Mouse (Mus musculus) heart, embryonic 10.5 days (tissue): Measurements from ENCODE around the gene Dtd1. TPM values are rescaled to one million over a fixed set of nuclear protein-coding genes. Genes with fewer than 3 reads are reported as not detected.
"Not testable (repeated sequence)": the region's sequence is repeated elsewhere in the genome, so short reads cannot be mapped to it uniquely, and the experiment has no call there.

ENCODE experiments used
- DNase-seq: peaks from one replicate; pipeline ENCODE4 v3.0.0-alpha.2; 2017; ENCODE audit warnings: low spot score
- H3K27ac ChIP-seq: fragments of 300-500 bp; sonication (generic); 2 replicates; pipeline ENCODE4 v1.5.1; 2016; ENCODE audit warnings: mild to moderate bottlenecking
- H3K27me3 ChIP-seq: fragments of 300-500 bp; sonication (generic); 2 replicates; pipeline ENCODE4 v1.6.1; 2016; ENCODE audit warnings: mild to moderate bottlenecking; ENCODE audit not compliant: poor library complexity, insufficient read depth, severe bottlenecking
- H3K36me3 ChIP-seq: fragments of 300-500 bp; sonication (generic); 2 replicates; pipeline ENCODE4 v1.6.1; 2016; ENCODE audit warnings: mild to moderate bottlenecking, moderate library complexity
- H3K4me1 ChIP-seq: fragments of 300-500 bp; sonication (generic); 2 replicates; pipeline ENCODE4 v1.6.1; 2016; ENCODE audit warnings: mild to moderate bottlenecking
- H3K4me3 ChIP-seq: fragments of 300-500 bp; sonication (generic); 2 replicates; pipeline ENCODE4 v1.5.1; 2016; ENCODE audit warnings: mild to moderate bottlenecking, moderate library complexity
- H3K9me3 ChIP-seq: fragments of 300-500 bp; sonication (generic); 2 replicates; pipeline ENCODE4 v1.6.1; 2016; ENCODE audit warnings: mild to moderate bottlenecking, moderate library complexity
- WGBS: fragments of 180-500 bp; shearing (Covaris S2); methylation state at CpG from one replicate; pipeline ENCODE4 v1.1.7; 2016; 5-methylcytosine and 5-hydroxymethylcytosine counted together
- polyA plus RNA-seq: library from polyadenylated mRNA; unstranded; fragments of >200 nt; fragmentation: Nextera tagmentation; extraction: Ambion mirVana; gene quantifications from 2 replicates; pipeline ENCODE4 v1.2.1, GENCODE M21; 2016

Dtd1 gene
- polyA plus RNA-seq, result 32.2 and 37.1 TPM in 2 replicates

DNA sequence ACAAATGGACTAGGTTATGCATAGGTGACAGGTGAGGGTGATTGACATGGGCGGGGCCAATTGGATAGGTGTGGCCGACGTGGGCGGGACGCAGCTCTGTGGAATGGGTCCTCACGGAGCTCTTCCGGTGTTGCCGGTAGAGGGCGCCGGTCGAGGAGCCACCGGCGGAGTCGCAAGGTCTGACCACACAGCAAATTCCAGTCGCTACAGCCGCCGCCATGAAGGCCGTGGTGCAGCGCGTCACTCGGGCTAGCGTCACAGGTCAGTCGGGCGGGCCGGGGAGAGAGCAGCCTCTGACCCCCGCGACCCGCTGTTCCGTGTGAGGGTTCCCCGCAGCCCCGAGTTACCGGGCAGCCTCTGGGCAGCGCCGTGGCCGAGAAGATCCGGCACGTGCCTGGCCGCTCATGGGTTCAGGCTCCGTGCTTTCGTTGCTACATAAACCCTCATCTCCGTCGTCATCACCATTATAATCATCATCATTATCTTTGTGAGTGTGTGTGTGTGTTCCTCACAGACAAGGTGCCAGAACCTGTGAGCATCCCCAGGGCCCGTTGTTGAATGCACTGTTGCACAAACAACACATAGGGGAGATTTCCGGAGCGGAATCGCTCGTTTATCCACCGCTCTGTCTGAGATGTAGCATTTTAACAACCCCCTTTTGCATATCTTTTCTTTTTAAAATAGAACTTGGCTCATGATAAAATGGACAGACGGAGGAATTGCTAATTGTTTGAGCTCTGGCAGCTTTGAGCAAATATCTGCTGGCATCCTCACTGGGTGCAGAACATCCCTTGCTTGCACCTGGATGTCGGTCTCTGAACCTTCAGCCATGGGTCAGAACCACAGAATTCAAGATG, at the start of gene Dtd1:
TSS of gene Dtd1 (plus strand) at position 67 of the 857 bp plus-strand sequence.
- Histone ChIP-seq H3K36me3 (0 out of 2 replicates have a peak, but pooled peaks cover 3% of the 10 kb centered on the region), H3K4me3 (peak within 1 kb of the TSS; percentile 84), H3K27ac (peak within 1 kb of the TSS; percentile 96), H3K9me3 (no peaks in the 10 kb centered on the region), H3K27me3 (no peaks in the 10 kb centered on the region), H3K4me1 (no peaks in the 10 kb centered on the region)
- peak; percentile 94 for DNase-seq
- WGBS, result 2% methylated on average over 50 of the region's 50 CpGs

- Histone ChIP-seq H3K36me3 (peaks cover 23% of the 10 kb centered on the region), H3K4me3 (peak within 1 kb of the TSS; percentile 81), H3K27ac (peak within 1 kb of the TSS; percentile 94), H3K27me3 (no peaks in the 10 kb centered on the region), H3K4me1 (no peaks in the 10 kb centered on the region), H3K9me3 (no peaks in the 10 kb centered on the region)
- WGBS, result 2% methylated on average over 17 of the region's 17 CpGs
- peak; percentile 92 for DNase-seq
Observed at GRCm38 (mm10) chr2:144550529-144550928, 49.2 kb upstream of the Dtd1 start, which contains the start of gene Rbbp9. TSS of gene Rbbp9 (minus strand) at chr2:144550869.

DNA sequence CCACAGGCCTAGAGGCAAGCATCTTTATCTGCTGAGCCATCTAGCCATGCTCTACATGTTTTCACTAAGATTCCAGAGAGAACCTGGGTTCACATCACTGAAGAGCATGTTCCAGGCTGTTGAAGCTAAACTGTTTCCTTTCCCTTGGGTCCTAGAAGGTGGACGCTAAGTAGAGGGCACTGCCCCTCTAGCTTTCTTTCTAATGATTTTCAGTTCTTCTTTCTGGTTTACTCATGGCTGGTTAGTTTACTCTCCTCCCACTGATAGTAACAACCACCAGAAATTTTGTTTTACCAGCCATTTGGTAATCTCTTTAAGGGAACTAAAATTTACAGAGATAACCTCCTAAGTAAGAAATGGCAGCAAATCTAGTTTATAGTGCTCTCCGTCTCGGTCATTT, 45.8 kb upstream of the Dtd1 start:
- no peak overlapping the region for H3K27ac ChIP-seq
- peaks cover 11% of the 10 kb centered on the region; the same call in 1 of the 2 replicates for H3K4me1 ChIP-seq
- H3K9me3 ChIP-seq, result no peaks in the 10 kb centered on the region
- H3K36me3 ChIP-seq, result peaks cover 1% of the 10 kb centered on the region; the same call in 1 of the 2 replicates
- H3K4me3 ChIP-seq, result no peak overlapping the region
- no peak for DNase-seq
- H3K27me3 ChIP-seq, result no peaks in the 10 kb centered on the region
- 89% methylated on average over 3 of the region's 3 CpGs for WGBS

GRCm38 (mm10) chr2:144555286-144555819, 44.3 kb upstream of the Dtd1 start:
- WGBS, result 2% methylated on average over 14 of the region's 14 CpGs
- H3K36me3 ChIP-seq, result peaks cover 15% of the 10 kb centered on the region
- H3K27ac ChIP-seq, result peak overlapping the region; percentile 94
- no peaks in the 10 kb centered on the region for H3K27me3 ChIP-seq
- no peaks in the 10 kb centered on the region for H3K9me3 ChIP-seq
- H3K4me3 ChIP-seq, result peak overlapping the region; percentile 94
- H3K4me1 ChIP-seq, result peaks cover 11% of the 10 kb centered on the region; the same call in 1 of the 2 replicates
- no peak for DNase-seq

DNA sequence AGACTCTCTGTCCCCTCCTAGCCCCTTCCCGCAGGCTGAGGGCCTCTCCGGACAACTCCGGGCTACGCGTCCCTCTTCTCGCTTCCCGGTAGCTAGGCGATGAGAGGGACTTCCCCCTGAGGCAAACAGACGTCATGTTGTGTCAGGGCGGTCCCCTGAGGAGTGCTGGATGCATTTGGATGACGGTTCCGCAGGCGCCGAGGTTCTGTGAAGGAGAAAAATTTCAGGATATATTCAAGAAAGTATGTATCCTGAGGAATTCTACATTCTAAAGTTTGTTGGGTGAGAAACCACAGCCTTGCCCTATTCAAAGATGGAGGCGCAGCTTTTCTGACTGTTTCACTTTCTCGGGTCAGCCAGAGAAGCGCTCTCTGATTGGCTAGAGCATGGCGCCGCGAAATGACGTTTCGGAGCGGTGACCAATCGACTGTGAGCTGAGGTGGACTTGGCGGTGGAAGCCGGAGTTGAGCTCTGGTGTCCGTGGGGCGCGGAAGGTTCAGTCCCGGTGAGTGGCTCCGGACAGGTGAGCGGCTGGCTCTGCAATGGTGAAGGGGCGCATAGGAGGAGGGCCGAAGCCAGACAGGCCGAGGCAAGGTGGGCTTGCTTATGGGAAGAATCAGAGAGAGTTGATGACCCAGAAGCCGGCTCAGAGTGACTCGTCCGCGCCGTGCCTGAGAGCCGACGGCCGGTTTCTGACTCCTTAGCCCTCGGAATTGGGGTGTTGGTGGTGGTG, 43.7 kb upstream of the Dtd1 start, which contains the start of gene Sec23b:
TSS of gene Sec23b (plus strand) at position 410 of the 733 bp plus-strand sequence.
- Histone ChIP-seq H3K27me3 (no peaks in the 10 kb centered on the region), H3K27ac (peak within 1 kb of the TSS; percentile 94), H3K36me3 (peaks cover 15% of the 10 kb centered on the region), H3K9me3 (no peaks in the 10 kb centered on the region), H3K4me1 (peaks cover 11% of the 10 kb centered on the region; the same call in 1 of the 2 replicates), H3K4me3 (peak within 1 kb of the TSS; percentile 94)
- WGBS, result under 1% methylated on average over 44 of the region's 44 CpGs
- peak; percentile 98 for DNase-seq

DNA sequence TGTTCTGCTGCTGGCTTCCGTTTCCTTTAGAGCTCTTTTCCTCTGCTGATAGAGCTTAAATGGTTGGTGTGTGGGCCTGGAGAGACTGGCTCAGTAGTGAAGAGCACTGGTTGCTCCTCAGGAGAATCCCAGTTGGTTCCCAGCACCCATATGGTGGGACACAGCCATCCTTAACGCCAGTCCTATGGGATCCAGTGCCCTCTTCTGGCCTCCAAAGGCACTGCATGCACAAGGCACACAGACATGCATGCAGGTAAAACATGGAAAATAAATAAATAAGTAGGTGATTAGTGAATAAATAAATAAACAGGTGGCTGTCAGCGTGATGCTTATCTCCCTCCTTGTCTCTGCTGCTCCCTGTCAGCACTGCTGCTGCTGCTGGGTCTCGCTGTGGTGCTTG, 11.0 kb upstream of the Dtd1 start:
- no peak overlapping the region for H3K4me3 ChIP-seq
- no peaks in the 10 kb centered on the region for H3K9me3 ChIP-seq
- H3K36me3 ChIP-seq, result peaks cover 61% of the 10 kb centered on the region
- DNase-seq, result no peak
- H3K27ac ChIP-seq, result no peak overlapping the region
- H3K27me3 ChIP-seq, result no peaks in the 10 kb centered on the region
- WGBS, result 74% methylated on average over 4 of the region's 4 CpGs
- no peaks in the 10 kb centered on the region for H3K4me1 ChIP-seq

GRCm38 (mm10) chr2:144593036-144593435, 6.7 kb upstream of the Dtd1 start:
- H3K27ac ChIP-seq, H3K27me3 ChIP-seq, H3K4me3 ChIP-seq, H3K4me1 ChIP-seq, DNase-seq, H3K9me3 ChIP-seq: not testable (repeated sequence)
- H3K36me3 ChIP-seq, result peaks cover 22% of the 10 kb centered on the region
- WGBS, result 66% methylated on average over 8 of the region's 8 CpGs

DNA sequence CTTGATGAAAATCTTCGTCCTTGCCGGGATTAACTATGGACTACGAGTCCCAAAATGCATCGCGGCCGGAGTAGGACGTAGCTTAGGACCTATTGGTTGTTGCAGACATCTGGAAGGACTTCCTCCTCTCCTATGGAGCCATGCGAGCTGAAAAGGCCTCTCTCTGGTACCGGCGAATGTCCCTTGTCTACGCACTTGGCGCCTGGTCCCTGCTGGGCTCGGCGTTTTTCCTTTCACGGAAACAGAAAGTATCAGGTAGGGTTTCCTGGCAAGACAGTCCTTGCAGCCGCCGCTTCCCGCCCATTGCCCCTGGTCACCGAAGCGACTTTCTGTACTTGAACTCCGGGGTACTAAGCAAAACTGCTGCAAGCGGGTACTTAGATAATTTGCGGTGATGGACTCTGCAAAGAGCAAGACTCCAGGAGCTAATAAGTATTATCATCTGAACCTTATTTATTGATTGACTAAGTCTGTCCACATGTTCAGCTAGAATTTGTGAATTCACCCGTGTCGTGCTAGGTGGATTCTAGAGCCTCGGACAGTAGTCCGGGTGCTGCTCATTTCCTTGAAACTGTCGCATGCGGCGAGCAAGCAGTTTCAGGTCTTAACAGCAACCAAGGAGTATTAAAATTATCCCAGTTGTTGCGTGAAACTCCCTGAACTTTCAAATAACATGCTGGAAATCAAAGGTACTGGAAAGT, 5.6 kb upstream of the Dtd1 start, which contains the start of gene Smim26:
TSS of gene Smim26 (plus strand) at position 104 of the 701 bp plus-strand sequence.
- 2% methylated on average over 31 of the region's 31 CpGs for WGBS
- Histone ChIP-seq H3K27me3 (no peaks in the 10 kb centered on the region), H3K4me3 (peak within 1 kb of the TSS; percentile 70), H3K27ac (peak within 1 kb of the TSS; percentile 85), H3K9me3 (no peaks in the 10 kb centered on the region), H3K36me3 (peaks cover 11% of the 10 kb centered on the region), H3K4me1 (no peaks in the 10 kb centered on the region)
- DNase-seq, result peak; percentile 94

DNA sequence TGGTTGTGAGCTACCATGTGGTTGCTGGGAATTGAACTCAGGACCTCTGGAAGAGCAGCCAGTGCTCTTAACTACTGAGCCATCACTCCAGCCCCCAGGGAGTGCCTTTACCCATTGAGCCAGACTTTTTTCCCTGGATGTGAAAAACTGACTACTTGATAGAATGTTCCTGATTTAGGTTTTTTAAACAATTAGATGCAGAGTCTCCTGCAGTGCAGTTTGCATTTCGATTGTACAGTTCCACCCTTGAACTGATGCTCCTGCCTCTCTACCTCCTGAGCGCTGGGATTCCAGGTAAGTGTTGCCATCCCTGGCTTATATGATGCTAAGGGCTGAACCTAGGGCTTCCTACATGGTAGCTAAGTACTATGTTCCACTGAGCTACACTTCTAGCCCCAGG, 1.7 kb upstream of the Dtd1 start:
- 64% methylated on average over 2 of the region's 2 CpGs for WGBS
- Histone ChIP-seq H3K4me3 (no peak overlapping the region), H3K4me1 (no peaks in the 10 kb centered on the region), H3K27ac (no peak overlapping the region), H3K36me3 (0 out of 2 replicates have a peak, but pooled peaks cover 3% of the 10 kb centered on the region), H3K27me3 (no peaks in the 10 kb centered on the region), H3K9me3 (no peaks in the 10 kb centered on the region)
- no peak for DNase-seq

DNA sequence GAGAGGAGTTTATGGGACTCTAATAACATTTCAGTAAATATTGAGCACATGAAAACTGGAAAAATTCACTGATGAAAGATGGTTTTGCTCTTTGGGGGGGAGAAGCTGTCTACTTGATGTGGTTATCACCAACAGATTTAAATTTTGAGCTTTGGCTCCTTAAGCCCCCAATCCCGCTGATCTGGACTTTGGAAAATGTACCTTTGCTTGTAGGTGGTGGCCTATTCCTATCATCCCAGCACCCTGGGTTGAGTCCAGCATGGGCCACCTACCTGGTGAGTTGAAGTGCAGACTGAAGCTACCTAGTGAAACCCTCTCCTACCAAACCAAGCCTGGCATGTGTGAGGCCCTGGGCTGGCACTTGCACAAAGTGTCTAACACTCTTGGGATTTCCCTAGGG, 1.9 kb downstream of the Dtd1 start:
- Histone ChIP-seq H3K4me3 (no peak overlapping the region), H3K36me3 (no peaks in the 10 kb centered on the region), H3K4me1 (no peaks in the 10 kb centered on the region), H3K27ac (no peak overlapping the region), H3K27me3 (no peaks in the 10 kb centered on the region), H3K9me3 (no peaks in the 10 kb centered on the region)
- DNase-seq, result no peak
- WGBS, result 82% methylated on average over 1 of the region's 1 CpGs

DNA sequence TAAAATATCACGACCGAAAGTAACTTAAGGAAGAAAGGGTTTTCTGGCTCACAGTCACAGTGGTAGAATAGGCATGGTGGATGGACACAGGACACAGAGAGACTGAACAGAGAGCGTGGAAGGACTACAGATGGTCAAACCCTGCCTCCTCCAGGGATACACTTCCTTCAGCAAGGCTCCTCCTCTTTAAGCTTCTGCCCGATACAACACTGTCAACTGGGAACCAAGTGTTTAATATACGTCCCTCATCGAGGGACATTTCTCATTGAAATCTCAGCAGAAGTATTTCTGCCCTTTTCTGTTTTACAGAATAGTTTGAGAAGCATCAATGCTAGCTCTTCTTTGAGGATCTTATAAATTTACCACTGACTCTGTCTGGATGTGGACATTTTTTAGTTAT, 14.3 kb downstream of the Dtd1 start:
- H3K27me3 ChIP-seq, result no peaks in the 10 kb centered on the region
- no peaks in the 10 kb centered on the region for H3K36me3 ChIP-seq
- no peak for DNase-seq

More for the DNA sequence above, 14.3 kb downstream of the Dtd1 start:
- Histone ChIP-seq H3K27ac (no peak overlapping the region), H3K9me3 (no peaks in the 10 kb centered on the region), H3K4me3 (no peak overlapping the region), H3K4me1 (peaks cover 6% of the 10 kb centered on the region)
- 89% methylated on average over 6 of the region's 6 CpGs for WGBS
